Mouse (Mus musculus): Measurements from ENCODE around the gene Tmem120b.

Tmem120b gene

GRCm38 (mm10) chr5:123159446-123159845 lies 91.2 kb downstream of the Tmem120b start:
- no peak for DNase-seq (ENCODE audit: low read depth, low spot score)

GRCm38 (mm10) chr5:123159866-123160265 lies 91.7 kb downstream of the Tmem120b start:
- DNase-seq (ENCODE audit: low read depth, low spot score): no peak

- DNase-seq (ENCODE audit: low read depth, low spot score): no peak
Measured at GRCm38 (mm10) chr5:123160341-123160740, 92.1 kb downstream of the Tmem120b start.

- DNase-seq (ENCODE audit: low read depth, low spot score): no peak
Measured at GRCm38 (mm10) chr5:123162942-123163341, 94.7 kb downstream of the Tmem120b start.

GRCm38 (mm10) chr5:123166437-123166836 lies 98.2 kb downstream of the Tmem120b start:
- DNase-seq (ENCODE audit: low read depth, low spot score): no peak
